Mouse (Mus musculus) testis, adult 2 months (tissue): ENCODE data around the gene Gspt1.

Source experiments
- CTCF ChIP-seq: fragments of 200-500 bp; IDR thresholded peaks from 2 replicates; pipeline ENCODE4 v1.5.1; 2012; ENCODE audit warnings: low read depth, mild to moderate bottlenecking, inconsistent platforms, low read length, moderate library complexity; ENCODE audit not compliant: control insufficient read depth, insufficient read depth, insufficient replicate concordance
- POLR2A ChIP-seq: fragments of 200-500 bp; IDR thresholded peaks from 2 replicates; pipeline ENCODE4 v1.6.1; 2012; ENCODE audit warnings: low read depth, mild to moderate bottlenecking, inconsistent platforms, low read length, moderate library complexity; ENCODE audit not compliant: control insufficient read depth

GRCm38 (mm10) chr16:11174671-11175081 is 79.4 kb downstream of the Gspt1 start:
- TF ChIP-seq CTCF (no peak), POLR2A (no peak)
